Mouse (Mus musculus) adipocyte (in vitro differentiated cells): ENCODE measurements around the gene Aym1.

Source experiments
- DNase-seq: peaks from one replicate; pipeline ENCODE4 v3.0.0-alpha.2; 2016; ENCODE audit warnings: low spot score

Aym1 gene

GRCm38 (mm10) chr5:113407346-113407745, 50.3 kb downstream of the Aym1 start:
- peak; percentile 3 for DNase-seq
